Mouse (Mus musculus) C2C12 (cell line): ENCODE results near the gene Sept12. TPM values are rescaled to one million over a fixed set of nuclear protein-coding genes. Genes with fewer than 3 reads are reported as not detected.

Experiments
- H3K27me3 ChIP-seq: one replicate; pipeline ENCODE4 v1.6.1; 2011; ENCODE audit not compliant: control insufficient read depth, insufficient read depth, insufficient read length
- H3K36me3 ChIP-seq: one replicate; pipeline ENCODE4 v1.6.1; 2011; ENCODE audit not compliant: control insufficient read depth, insufficient read depth
- H3K4me3 ChIP-seq: one replicate; pipeline ENCODE4 v1.5.1; 2011; ENCODE audit warnings: mild to moderate bottlenecking, control low read depth; ENCODE audit not compliant: poor library complexity, insufficient read depth, severe bottlenecking
- H3K79me2 ChIP-seq: one replicate; pipeline ENCODE4 v1.6.1; 2011; ENCODE audit not compliant: control insufficient read depth, insufficient read depth
- H3K79me3 ChIP-seq: one replicate; pipeline ENCODE4 v1.6.1; 2011; ENCODE audit warnings: low read depth, control low read depth
- H3ac ChIP-seq: one replicate; pipeline ENCODE3; 2011; ENCODE audit warnings: low read depth; ENCODE audit not compliant: control insufficient read depth, insufficient read length
- CEBPB ChIP-seq: IDR thresholded peaks from one replicate; pipeline ENCODE4 v1.6.1; 2011; ENCODE audit warnings: low read depth, mild to moderate bottlenecking, control low read depth, moderate library complexity
- CTCF ChIP-seq: IDR thresholded peaks from one replicate; pipeline ENCODE4 v1.5.1; 2011; ENCODE audit not compliant: control insufficient read depth, insufficient read depth, insufficient read length
- FOSL1 ChIP-seq: IDR thresholded peaks from one replicate; pipeline ENCODE4 v1.8.0; 2011; ENCODE audit warnings: mild to moderate bottlenecking, low read length; ENCODE audit not compliant: poor library complexity, insufficient read depth, severe bottlenecking
- MAX ChIP-seq: IDR thresholded peaks from one replicate; pipeline ENCODE4 v1.6.1; 2011; ENCODE audit warnings: mild to moderate bottlenecking, control low read depth
- MYOD1 ChIP-seq: IDR thresholded peaks from one replicate; pipeline ENCODE4 v1.6.1; 2011; ENCODE audit warnings: low read depth; ENCODE audit not compliant: control insufficient read depth, insufficient read length
- MYOG ChIP-seq: IDR thresholded peaks from one replicate; pipeline ENCODE4 v1.6.1; 2011; ENCODE audit not compliant: control insufficient read depth, insufficient read length; ENCODE audit errors: extremely low read depth
- USF1 ChIP-seq: IDR thresholded peaks from one replicate; pipeline ENCODE4 v1.6.1; 2011; ENCODE audit warnings: low read depth, mild to moderate bottlenecking, control low read depth, moderate library complexity
- polyA plus RNA-seq: library from polyadenylated mRNA; unstranded; fragments of >200 nt; fragmentation: generic; extraction: Trizol; gene quantifications from one replicate; pipeline ENCODE4 v1.2.1, GENCODE M21; 2012; ENCODE audit warnings: missing spikeins

The Sept12 gene
- polyA plus RNA-seq, 1 experiment: not detected

DNA sequence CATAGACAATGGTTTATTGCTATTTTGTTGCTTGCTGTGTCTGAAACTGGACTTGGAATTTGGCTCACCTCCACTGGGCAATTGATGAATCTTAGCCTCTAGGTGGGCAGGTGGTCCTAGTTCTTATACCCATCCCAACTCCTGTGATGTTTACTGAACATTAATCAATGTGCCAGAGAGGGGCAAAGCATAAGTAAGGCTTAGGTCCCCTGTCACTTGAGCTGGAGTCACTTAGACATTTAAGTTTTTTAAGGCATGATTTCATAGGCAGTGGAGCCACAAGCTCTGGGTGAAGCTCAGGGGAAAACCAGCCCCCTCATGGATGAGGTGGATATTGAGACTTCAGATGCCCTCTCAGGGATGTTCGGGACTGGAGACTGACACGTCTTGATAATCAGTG is 59.2 kb downstream of the Sept12 start, which contains the start of gene Nudt16l1:
TSS of gene Nudt16l1 (plus strand) at position 301 of the 400 bp plus-strand sequence.
- peaks cover 34% of the 10 kb centered on the region for H3K36me3 ChIP-seq
- H3K27me3 ChIP-seq: no peaks in the 10 kb centered on the region
- peak within 1 kb of the TSS; percentile 80 for H3ac ChIP-seq
- peaks cover 15% of the 10 kb centered on the region for H3K79me2 ChIP-seq
- TF ChIP-seq CEBPB (no peak), MYOD1 (no peak), CTCF (no peak), FOSL1 (no peak), USF1 (no peak), MYOG (no peak), MAX (no peak)
- peak within 1 kb of the TSS; percentile 86 for H3K4me3 ChIP-seq
- H3K79me3 ChIP-seq: peaks cover 3% of the 10 kb centered on the region

DNA sequence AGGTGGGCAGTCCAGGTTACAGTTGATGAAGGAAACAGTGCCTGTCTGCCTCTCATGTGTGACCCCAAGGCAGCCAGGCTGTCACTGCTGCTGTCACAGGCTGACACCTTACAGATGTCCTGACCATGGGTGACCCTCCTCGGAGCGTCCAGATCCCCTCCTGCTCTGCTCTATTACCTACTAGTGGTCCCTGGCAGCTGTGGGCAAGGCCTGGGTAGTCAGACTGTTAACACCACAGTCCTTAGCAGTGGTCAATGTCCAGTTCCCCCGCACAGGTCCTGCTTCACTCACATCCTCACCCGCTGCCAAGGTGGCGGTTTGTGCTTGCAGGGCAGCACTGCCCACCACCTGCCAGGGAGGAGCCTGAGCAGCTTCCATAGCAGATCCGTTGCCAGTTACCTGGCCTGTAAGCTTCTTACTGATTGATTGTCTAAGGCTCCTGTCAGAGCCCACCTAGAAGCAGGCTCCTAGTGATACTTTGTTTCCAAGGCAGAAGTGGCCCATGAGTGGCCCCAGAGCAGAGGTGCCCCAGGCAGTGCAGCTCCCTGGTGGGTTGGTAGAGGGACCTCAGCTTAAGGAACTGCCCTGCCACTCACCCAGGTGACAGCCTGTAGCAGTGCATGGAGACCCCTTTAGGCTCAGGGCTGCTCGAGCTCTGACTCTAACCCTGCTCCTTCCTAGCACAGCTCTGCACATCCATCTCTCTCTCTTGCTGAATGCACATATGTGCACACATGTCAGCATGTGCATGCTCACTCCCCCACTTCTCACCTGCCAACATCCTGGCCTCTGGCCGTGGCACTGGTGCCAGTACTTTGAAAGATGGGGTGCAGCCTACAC is 60.1 kb downstream of the Sept12 start:
- Histone ChIP-seq H3K4me3 (no peak overlapping the region), H3K79me3 (peaks cover 3% of the 10 kb centered on the region), H3K36me3 (peaks cover 34% of the 10 kb centered on the region), H3ac (no peak overlapping the region), H3K27me3 (no peaks in the 10 kb centered on the region), H3K79me2 (peaks cover 15% of the 10 kb centered on the region)
- no peak for TF ChIP-seq MAX

Other genes starting within 250 kb of the Sept12 start
- gene Cdip1, start 207.6 kb downstream of the Sept12 start, polyA plus RNA-seq: 22.0 TPM
- 0.14 TPM for gene 4930562C15Rik, start 162.4 kb downstream of the Sept12 start, polyA plus RNA-seq
- gene Ubald1, start 117.5 kb downstream of the Sept12 start, polyA plus RNA-seq: 63.2 TPM
- gene Mgrn1, start 111.6 kb downstream of the Sept12 start, polyA plus RNA-seq: 50.3 TPM
- 59.6 TPM for gene Nudt16l1, start 59.1 kb downstream of the Sept12 start, polyA plus RNA-seq
- 20.9 TPM for gene Anks3, start 33.6 kb downstream of the Sept12 start, polyA plus RNA-seq
- not detected for gene Smim22, start 9.4 kb upstream of the Sept12 start, polyA plus RNA-seq
- gene Rogdi, start 15.7 kb upstream of the Sept12 start, polyA plus RNA-seq: 16.7 TPM
- 47.6 TPM for gene Glyr1, start 52.0 kb upstream of the Sept12 start, polyA plus RNA-seq
- 13.8 TPM for gene Ubn1, start 52.2 kb upstream of the Sept12 start, polyA plus RNA-seq
- gene Ppl, start 134.6 kb upstream of the Sept12 start, polyA plus RNA-seq: 0.08 TPM
- gene Sec14l5, start 149.3 kb upstream of the Sept12 start, polyA plus RNA-seq: 0.01 TPM
- 22.5 TPM for gene Nagpa, start 206.2 kb upstream of the Sept12 start, polyA plus RNA-seq
- gene AU021092, start 224.4 kb upstream of the Sept12 start, polyA plus RNA-seq: 4.4 TPM
- 37.7 TPM for gene Alg1, start 235.8 kb upstream of the Sept12 start, polyA plus RNA-seq